Mouse (Mus musculus) midbrain, postnatal 0 days (tissue): ENCODE measurements around the gene Dcaf5. TPM values are rescaled to one million over a fixed set of nuclear protein-coding genes. Genes with fewer than 3 reads are reported as not detected.

Experiments used
- ATAC-seq: fragments of 200-750 bp; cut with Nextera tagmentation; 2 replicates; pipeline ENCODE4 v1.8.0; 2017; ENCODE audit warnings: moderate number of reproducible peaks, mild to moderate bottlenecking, moderate TSS enrichment, moderate library complexity; ENCODE audit not compliant: low FRiP score
- DNase-seq: peaks from one replicate; pipeline ENCODE4 v3.0.0-alpha.2; 2015; ENCODE audit warnings: low spot score
- H3K27ac ChIP-seq: fragments of 300-500 bp; sonication (generic); 2 replicates; pipeline ENCODE4 v1.5.1; 2014; ENCODE audit warnings: low read depth, mild to moderate bottlenecking, low read length, mixed read lengths
- H3K27me3 ChIP-seq: fragments of 300-500 bp; sonication (generic); 2 replicates; pipeline ENCODE4 v1.6.1; 2014; ENCODE audit warnings: low read length, control low read depth, mixed read lengths; ENCODE audit not compliant: insufficient read depth
- H3K36me3 ChIP-seq: fragments of 300-500 bp; sonication (generic); 2 replicates; pipeline ENCODE4 v1.6.1; 2014; ENCODE audit warnings: low read length, control low read depth, mixed read lengths; ENCODE audit not compliant: insufficient read depth
- H3K4me1 ChIP-seq: fragments of 300-500 bp; sonication (generic); 2 replicates; pipeline ENCODE4 v1.6.1; 2014; ENCODE audit warnings: mild to moderate bottlenecking, control low read depth, antibody characterized with exemption, low read length, mixed read lengths; ENCODE audit not compliant: insufficient read depth
- H3K4me2 ChIP-seq: fragments of 300-500 bp; sonication (generic); 2 replicates; pipeline ENCODE4 v1.6.1; 2014; ENCODE audit warnings: low read depth, mild to moderate bottlenecking, low read length, mixed read lengths; ENCODE audit not compliant: poor library complexity, severe bottlenecking
- H3K4me3 ChIP-seq: fragments of 300-500 bp; sonication (generic); 2 replicates; pipeline ENCODE4 v1.5.1; 2014; ENCODE audit warnings: low read depth, mild to moderate bottlenecking, low read length, moderate library complexity
- H3K9ac ChIP-seq: fragments of 300-500 bp; sonication (generic); replicated peaks from 2 replicates; pipeline ENCODE4 v1.6.1; 2014; ENCODE audit warnings: mild to moderate bottlenecking, low read length, moderate library complexity, mixed read lengths; ENCODE audit not compliant: poor library complexity, severe bottlenecking
- H3K9me3 ChIP-seq: fragments of 300-500 bp; sonication (generic); 2 replicates; pipeline ENCODE4 v1.6.1; 2016; ENCODE audit warnings: low read length, control low read depth
- CTCF ChIP-seq: IDR thresholded peaks from 2 replicates; pipeline ENCODE4 v1.5.1; 2016; ENCODE audit warnings: antibody characterized with exemption, mild to moderate bottlenecking
- WGBS: fragments of 180-500 bp; shearing (Covaris S2); extraction: QIAGEN DNeasy Blood & Tissue Kit; methylation state at CpG from one replicate; pipeline ENCODE4 v1.1.7; 2014; 5-methylcytosine and 5-hydroxymethylcytosine counted together
- polyA plus RNA-seq: library from polyadenylated mRNA; unstranded; fragments of >200 nt; fragmentation: Nextera tagmentation; extraction: Ambion mirVana; gene quantifications from 2 replicates; pipeline ENCODE4 v1.2.1, GENCODE M21; 2015
- total RNA-seq: library from RNA; depleted of rRNA; stranded (reverse); fragments of >200 nt; gene quantifications from 2 replicates; pipeline ENCODE4 v1.2.3, GENCODE M21; 2014

Dcaf5 gene
- total and polyA plus RNA-seq, 2 experiments from 2014 or later: 17.6 to 97.6 TPM

GRCm38 (mm10) chr12:80377604-80378003 lies 58.8 kb downstream of the Dcaf5 start:
- H3K9me3 ChIP-seq: no peaks in the 10 kb centered on the region
- H3K27me3 ChIP-seq: no peaks in the 10 kb centered on the region
- H3K36me3 ChIP-seq: peaks cover 24% of the 10 kb centered on the region
- no peaks in the 10 kb centered on the region for H3K4me1 ChIP-seq
- no peak overlapping the region for H3K27ac ChIP-seq
- no peak overlapping the region for H3K4me2 ChIP-seq
- no peak overlapping the region for H3K4me3 ChIP-seq
- DNase-seq (peak; percentile 79), ATAC-seq (no peak)
- WGBS: 47% methylated on average over 1 of the region's 1 CpGs
- peak; percentile 86 for TF ChIP-seq CTCF
- no peak overlapping the region for H3K9ac ChIP-seq

DNA sequence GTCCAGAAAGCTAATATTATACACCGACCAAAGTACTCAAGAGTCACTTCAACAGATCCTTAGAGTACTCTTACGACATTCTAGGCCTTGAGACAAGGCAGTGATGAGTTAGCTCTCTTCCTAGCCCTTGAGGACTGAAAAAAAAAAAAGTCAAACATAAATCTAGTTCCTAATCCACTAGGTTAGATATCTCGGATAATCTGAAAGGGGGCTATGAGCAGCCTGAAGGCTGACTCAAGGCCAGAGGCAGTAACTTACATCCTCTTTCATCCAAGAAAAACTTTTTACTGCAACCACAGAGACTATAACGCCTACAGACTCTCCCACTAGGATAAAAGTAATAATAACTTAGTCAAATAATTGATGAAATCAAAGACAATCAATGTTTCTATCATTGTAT lies 60.7 kb downstream of the Dcaf5 start:
- DNase-seq (no peak), ATAC-seq (no peak)
- no peak for TF ChIP-seq CTCF
- Histone ChIP-seq H3K9me3 (no peaks in the 10 kb centered on the region), H3K27ac (no peak overlapping the region), H3K36me3 (peaks cover 29% of the 10 kb centered on the region), H3K9ac (no peak overlapping the region), H3K4me1 (no peaks in the 10 kb centered on the region), H3K4me2 (no peak overlapping the region), H3K27me3 (no peaks in the 10 kb centered on the region), H3K4me3 (no peak overlapping the region)
- WGBS: 96% methylated on average over 4 of the region's 4 CpGs

- Histone ChIP-seq H3K27ac (no peak overlapping the region), H3K9ac (no peak overlapping the region), H3K9me3 (no peaks in the 10 kb centered on the region), H3K27me3 (no peaks in the 10 kb centered on the region), H3K4me1 (no peaks in the 10 kb centered on the region), H3K4me3 (no peak overlapping the region), H3K36me3 (peaks cover 29% of the 10 kb centered on the region), H3K4me2 (no peak overlapping the region)
- DNase-seq: no peak
- ATAC-seq: no peak
- TF ChIP-seq CTCF: no peak
- 93% methylated on average over 2 of the region's 2 CpGs for WGBS
Measured at GRCm38 (mm10) chr12:80374736-80375135, 61.7 kb downstream of the Dcaf5 start.

GRCm38 (mm10) chr12:80372946-80373345 lies 63.5 kb downstream of the Dcaf5 start:
- ATAC-seq: no peak
- no peak for TF ChIP-seq CTCF
- H3K4me1 ChIP-seq: no peaks in the 10 kb centered on the region
- WGBS: 93% methylated on average over 7 of the region's 8 CpGs
- DNase-seq: peak; percentile 42
- H3K4me2 ChIP-seq: no peak overlapping the region
- H3K27ac ChIP-seq: no peak overlapping the region
- H3K4me3 ChIP-seq: no peak overlapping the region
- H3K9ac ChIP-seq: no peak overlapping the region
- peaks cover 29% of the 10 kb centered on the region for H3K36me3 ChIP-seq
- no peaks in the 10 kb centered on the region for H3K27me3 ChIP-seq
- no peaks in the 10 kb centered on the region for H3K9me3 ChIP-seq

DNA sequence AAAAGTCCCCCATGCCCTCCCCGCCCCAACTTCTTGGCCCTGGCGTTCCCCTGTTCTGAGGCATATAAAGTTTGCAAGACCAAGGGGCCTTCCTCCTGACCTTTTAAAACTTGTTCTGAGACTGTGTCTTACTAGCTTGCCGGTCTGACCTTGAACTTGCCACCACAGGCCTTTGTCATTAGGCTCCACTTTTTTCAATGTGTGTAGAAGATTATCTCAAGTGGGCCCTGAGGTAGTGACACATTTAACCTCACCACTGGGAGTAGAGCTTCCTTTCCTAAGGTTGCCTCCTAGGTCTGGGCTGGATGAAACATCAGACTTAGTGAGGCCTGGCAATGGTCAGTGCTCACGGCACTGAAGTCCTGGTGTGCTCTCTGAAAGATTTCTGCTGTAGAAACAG lies 69.2 kb downstream of the Dcaf5 start:
- no peak overlapping the region for H3K27ac ChIP-seq
- no peaks in the 10 kb centered on the region for H3K4me1 ChIP-seq
- no peak overlapping the region for H3K9ac ChIP-seq
- no peaks in the 10 kb centered on the region for H3K9me3 ChIP-seq
- H3K36me3 ChIP-seq: 0 out of 2 replicates have a peak, but pooled peaks cover 12% of the 10 kb centered on the region
- TF ChIP-seq CTCF: no peak
- 90% methylated on average over 4 of the region's 4 CpGs for WGBS
- DNase-seq (no peak), ATAC-seq (no peak)
- no peak overlapping the region for H3K4me2 ChIP-seq
- no peak overlapping the region for H3K4me3 ChIP-seq
- no peaks in the 10 kb centered on the region for H3K27me3 ChIP-seq

DNA sequence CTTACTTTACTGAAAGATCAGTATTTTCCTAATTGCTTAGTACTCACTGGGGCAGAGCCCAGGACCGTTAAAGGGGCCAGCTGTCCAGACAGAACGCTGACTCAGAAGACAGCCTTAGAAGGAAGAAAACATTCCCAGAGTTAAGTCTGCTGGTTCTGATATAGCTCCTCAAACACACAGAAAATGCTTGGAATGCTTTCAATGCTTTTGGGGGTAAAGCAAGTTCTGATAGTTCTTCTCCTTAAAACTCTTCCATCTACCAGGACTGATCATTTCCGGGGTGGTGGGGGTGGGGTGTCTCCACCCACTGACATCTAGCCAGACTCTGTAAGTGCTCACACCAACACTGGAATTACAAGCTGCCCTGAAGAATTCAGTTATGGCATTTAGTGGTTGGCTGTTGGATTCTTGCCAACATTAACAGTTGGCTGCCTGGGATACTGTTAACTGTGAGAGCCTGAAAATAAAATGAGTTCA lies 70.4 kb downstream of the Dcaf5 start:
- Histone ChIP-seq H3K4me3 (no peak overlapping the region), H3K9me3 (no peaks in the 10 kb centered on the region), H3K4me1 (no peaks in the 10 kb centered on the region), H3K9ac (no peak overlapping the region), H3K36me3 (0 out of 2 replicates have a peak, but pooled peaks cover 9% of the 10 kb centered on the region), H3K27me3 (no peaks in the 10 kb centered on the region), H3K4me2 (no peak overlapping the region), H3K27ac (no peak overlapping the region)
- DNase-seq (peak; percentile 50), ATAC-seq (no peak)
- 64% methylated on average over 3 of the region's 3 CpGs for WGBS
- TF ChIP-seq CTCF: no peak
